Mouse (Mus musculus) lung, postnatal 4 days (tissue): ENCODE measurements around the gene Rassf8.

ENCODE experiments used
- DNase-seq, 2 experiments: peaks; one replicate each; pipeline ENCODE4 v3.0.0; 2021

The Rassf8 gene

GRCm38 (mm10) chr6:145823588-145824234 lies 77.2 kb downstream of the Rassf8 start:
- DNase-seq, result peak in 1 of 2 experiments; percentile 50

GRCm38 (mm10) chr6:145826305-145826704 lies 79.8 kb downstream of the Rassf8 start:
- no peak for DNase-seq

- DNase-seq, result no peak
Measured at GRCm38 (mm10) chr6:145829062-145829835, 82.7 kb downstream of the Rassf8 start.

GRCm38 (mm10) chr6:145830117-145830516 lies 83.6 kb downstream of the Rassf8 start:
- peak; percentile 74 to 77 for DNase-seq

GRCm38 (mm10) chr6:145830617-145831016 lies 84.1 kb downstream of the Rassf8 start:
- DNase-seq, result peak in 1 of 2 experiments; percentile 20

- no peak for DNase-seq
Measured at GRCm38 (mm10) chr6:145832927-145833326, 86.4 kb downstream of the Rassf8 start.

- no peak for DNase-seq
Measured at GRCm38 (mm10) chr6:145835359-145835758, 88.8 kb downstream of the Rassf8 start.

GRCm38 (mm10) chr6:145845611-145846010 lies 99.1 kb downstream of the Rassf8 start:
- DNase-seq, result no peak

- DNase-seq, result no peak
Measured at GRCm38 (mm10) chr6:145846076-145846475, 99.5 kb downstream of the Rassf8 start.

- no peak for DNase-seq
Measured at GRCm38 (mm10) chr6:145846948-145847347, 100.4 kb downstream of the Rassf8 start.

GRCm38 (mm10) chr6:145847661-145848060 lies 101.1 kb downstream of the Rassf8 start:
- DNase-seq, result no peak

GRCm38 (mm10) chr6:145850789-145851188 lies 104.2 kb downstream of the Rassf8 start:
- peak; percentile 42 to 68 for DNase-seq

- no peak for DNase-seq
Measured at GRCm38 (mm10) chr6:145851956-145852355, 105.4 kb downstream of the Rassf8 start.

- DNase-seq, result no peak
Measured at GRCm38 (mm10) chr6:145852708-145853107, 106.2 kb downstream of the Rassf8 start.

GRCm38 (mm10) chr6:145853356-145854079 lies 107.0 kb downstream of the Rassf8 start:
- DNase-seq, result no peak

GRCm38 (mm10) chr6:145854756-145855155 lies 108.2 kb downstream of the Rassf8 start:
- DNase-seq, result no peak

GRCm38 (mm10) chr6:145855720-145856551 lies 109.4 kb downstream of the Rassf8 start:
- DNase-seq, result peak; percentile 95 to 96

GRCm38 (mm10) chr6:145857428-145857827 lies 110.9 kb downstream of the Rassf8 start:
- DNase-seq, result no peak

- DNase-seq, result no peak
Measured at GRCm38 (mm10) chr6:145858414-145858813, 111.9 kb downstream of the Rassf8 start.

- DNase-seq, result no peak
Measured at GRCm38 (mm10) chr6:145860350-145860749, 113.8 kb downstream of the Rassf8 start.

- DNase-seq, result no peak
Measured at GRCm38 (mm10) chr6:145861462-145862227, 115.1 kb downstream of the Rassf8 start.

GRCm38 (mm10) chr6:145862321-145862720 lies 115.8 kb downstream of the Rassf8 start:
- no peak for DNase-seq
